Mouse (Mus musculus) right cerebral cortex, adult 18-20 months (tissue): ENCODE results near the gene Wdr41.

Experiments used
- DNase-seq: peaks from one replicate; pipeline ENCODE4 v3.0.0; 2022; ENCODE audit warnings: mixed read lengths

Gene Wdr41

GRCm38 (mm10) chr13:95038200-95038599, 62.1 kb downstream of the Wdr41 start:
- no peak for DNase-seq

DNA sequence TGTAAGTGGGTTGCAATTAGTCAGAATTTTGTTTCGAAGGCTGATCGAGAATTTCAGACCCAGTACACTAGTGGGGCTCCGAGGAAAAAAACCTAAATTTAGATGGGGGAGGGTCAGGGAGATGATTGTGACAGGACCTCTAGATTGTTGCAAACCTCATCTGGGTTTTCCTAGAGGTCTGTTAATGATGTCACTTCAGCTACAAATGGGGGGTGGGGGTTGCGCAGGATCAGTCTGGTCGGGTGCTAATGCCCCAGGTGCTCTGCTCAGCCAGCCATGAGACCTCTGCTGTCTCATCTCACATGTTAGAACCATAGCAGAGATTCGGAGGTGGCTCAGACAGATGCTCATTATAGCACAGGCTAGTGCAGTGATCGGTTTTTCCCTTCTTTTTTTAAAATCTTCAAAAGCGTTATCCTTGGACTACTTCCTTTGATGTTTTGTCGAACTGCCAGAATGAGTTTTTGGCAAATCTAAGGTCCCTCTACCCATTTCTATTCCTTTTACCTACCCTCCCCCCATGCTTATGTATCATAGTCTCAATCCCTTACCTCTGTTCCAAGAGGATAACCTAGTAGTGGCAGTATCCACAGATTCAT, 64.1 kb downstream of the Wdr41 start:
- no peak for DNase-seq

- DNase-seq, result no peak
Measured at GRCm38 (mm10) chr13:95044108-95044507, 68.0 kb downstream of the Wdr41 start.

- no peak for DNase-seq
Measured at GRCm38 (mm10) chr13:95050398-95050797, 74.3 kb downstream of the Wdr41 start.

GRCm38 (mm10) chr13:95052421-95052820, 76.3 kb downstream of the Wdr41 start:
- DNase-seq, result no peak

- no peak for DNase-seq
Measured at GRCm38 (mm10) chr13:95055742-95056388, 79.7 kb downstream of the Wdr41 start.

DNA sequence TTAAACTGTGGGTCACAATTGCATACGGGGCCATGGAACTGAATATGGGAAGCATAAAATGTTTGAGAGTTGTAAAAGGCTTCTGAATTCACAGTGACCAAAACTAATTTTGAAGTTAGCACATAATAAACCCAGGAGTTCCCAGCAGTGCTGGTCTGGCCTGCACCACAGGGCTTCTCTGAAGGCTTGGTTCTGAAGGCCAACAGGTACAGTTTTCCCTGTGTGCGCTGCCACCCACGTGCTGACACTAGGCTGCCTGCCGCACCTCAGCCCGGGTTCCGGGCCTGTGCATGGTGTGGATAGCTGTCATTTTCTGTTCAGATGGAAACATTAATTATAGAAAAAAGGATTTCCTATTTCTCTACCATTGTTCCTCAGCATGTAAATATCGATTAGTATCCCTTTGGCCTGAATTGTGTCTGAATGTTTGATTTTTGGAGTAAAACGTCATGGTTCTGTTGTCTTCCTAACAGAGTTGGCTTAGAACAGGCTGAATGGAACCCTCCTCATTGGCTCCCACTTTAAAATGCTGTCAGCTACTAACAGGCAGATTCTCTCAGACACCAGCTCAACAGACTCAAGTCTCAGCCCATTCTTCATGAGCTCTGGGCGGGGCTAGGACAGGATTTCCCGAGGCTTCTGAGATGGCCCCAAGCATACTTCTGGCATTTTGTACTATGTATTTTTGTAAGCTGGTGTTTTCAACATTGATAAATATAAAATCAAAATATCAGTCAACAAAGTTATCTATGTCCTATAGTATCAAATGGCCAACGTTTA, 80.5 kb downstream of the Wdr41 start:
- no peak for DNase-seq

DNA sequence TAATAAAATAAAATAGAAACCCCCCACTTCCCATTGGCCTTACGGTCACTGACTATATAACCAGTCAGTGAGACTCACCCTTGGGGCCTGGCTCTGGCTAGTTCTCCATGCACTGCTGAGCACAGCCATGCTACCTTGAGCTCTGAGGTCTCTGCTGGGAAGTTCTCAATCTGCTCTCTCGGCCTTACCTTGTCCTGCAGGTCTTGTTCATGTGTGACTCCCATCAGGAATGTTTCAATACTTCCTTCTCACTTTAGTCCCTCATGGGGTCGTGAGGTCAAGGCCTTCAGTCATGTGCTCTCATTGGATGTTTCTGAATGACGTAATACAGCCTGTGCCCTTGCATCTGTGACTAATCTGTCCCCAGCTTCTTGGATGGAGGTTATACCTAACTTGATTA, 82.7 kb downstream of the Wdr41 start:
- no peak for DNase-seq

DNA sequence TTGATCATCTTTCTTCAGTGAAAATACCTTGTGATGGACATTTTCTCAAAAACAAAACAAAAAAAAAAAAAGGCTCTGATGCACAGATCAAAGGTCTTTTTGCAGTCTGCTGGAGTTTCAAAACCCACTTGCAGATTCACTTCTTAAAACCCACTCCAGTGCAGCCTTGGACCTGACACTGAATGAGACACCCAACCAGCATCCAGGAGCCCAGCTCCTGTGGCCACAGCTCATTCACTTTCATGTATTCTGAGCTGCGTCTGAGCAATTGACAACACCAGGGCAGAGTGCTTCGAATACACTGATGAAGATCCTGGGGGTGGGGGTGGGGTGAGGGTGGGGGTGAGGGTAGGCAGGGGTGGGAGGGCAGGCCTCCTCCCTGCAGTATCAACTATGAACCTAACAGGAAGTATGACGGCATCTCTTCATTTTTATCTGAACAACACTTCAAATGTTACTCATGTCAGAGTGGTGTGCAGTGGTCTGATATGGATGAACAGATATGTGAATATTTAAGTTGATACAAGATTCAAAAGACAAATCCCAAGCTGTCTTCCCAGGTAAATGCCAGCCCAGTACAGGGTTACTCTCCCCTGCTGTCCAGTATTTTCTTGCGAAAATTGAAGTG, 87.4 kb downstream of the Wdr41 start:
- no peak for DNase-seq

DNA sequence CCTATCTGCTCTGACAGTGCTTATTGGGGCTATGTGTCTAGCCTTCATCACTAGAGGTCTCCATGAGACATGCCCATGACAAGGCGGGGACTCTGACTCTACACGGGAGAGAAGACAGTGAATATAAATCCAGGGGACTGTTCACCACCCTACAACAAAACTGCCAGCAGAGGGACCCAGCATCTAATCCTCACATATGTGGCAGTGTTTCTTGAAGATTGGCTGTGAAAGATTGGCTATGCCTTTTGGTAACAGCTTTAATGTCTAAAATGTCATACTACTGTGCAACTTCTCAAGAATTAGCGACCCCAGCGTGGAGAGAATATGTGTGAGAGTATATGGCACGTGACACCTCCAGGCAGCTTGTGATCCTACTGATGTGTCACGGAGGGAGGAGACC, 91.7 kb downstream of the Wdr41 start:
- no peak for DNase-seq

- no peak for DNase-seq
Measured at GRCm38 (mm10) chr13:95070268-95070667, 94.1 kb downstream of the Wdr41 start.
